Mouse (Mus musculus) frontal cortex, postnatal 36 days (tissue): Measurements from ENCODE around the gene Mettl27.
"Not testable (repeated sequence)": the region's sequence is repeated elsewhere in the genome, so short reads cannot be mapped to it uniquely, and the experiment has no call there.

Experiments used
- DNase-seq, 2 experiments: peaks; one replicate each; pipeline ENCODE4 v3.0.0; 2022; ENCODE audit warnings: low spot score in 2 of 2

Mettl27 gene

DNA sequence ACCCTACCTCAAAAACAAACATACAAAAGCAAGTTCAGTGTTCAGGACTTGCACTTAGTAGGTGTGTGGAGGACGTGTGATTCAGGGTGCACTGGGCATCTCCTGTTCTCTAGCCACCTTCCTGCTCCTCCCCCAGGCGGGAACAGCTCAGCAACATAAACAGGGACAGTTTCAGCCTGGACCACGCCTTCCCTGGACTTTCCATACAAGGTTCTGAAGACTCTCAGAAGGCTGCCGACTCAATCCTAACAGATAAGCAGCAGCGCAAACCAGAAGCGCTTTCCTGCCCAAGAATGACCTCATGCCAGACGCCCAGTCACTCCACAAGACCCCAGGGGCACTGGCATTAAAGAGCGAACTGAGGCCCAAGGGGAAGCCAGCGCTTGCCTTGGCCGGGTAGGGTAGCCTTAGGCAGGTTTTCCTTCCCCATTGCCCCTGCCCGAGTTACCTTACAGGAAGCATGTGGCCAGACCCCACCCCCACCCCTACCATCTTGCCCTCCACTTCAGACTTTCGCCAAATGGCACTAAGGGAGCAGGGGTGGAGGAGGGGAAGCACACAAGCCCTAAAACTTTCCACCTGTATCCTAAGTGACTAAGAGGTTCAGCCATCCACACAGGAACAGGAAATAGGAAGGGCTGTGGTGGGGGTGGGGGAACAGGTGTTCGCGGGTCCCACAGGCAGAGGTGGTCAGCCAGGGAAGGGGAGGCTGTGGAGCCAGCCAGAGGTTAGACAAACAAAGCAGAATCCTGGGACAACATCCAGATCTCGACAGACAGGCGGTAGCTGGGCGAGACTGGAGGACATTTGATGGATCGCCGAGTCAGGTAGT, 19.1 kb downstream of the Mettl27 start:
- no peak for DNase-seq

- DNase-seq: no peak
These were observed 23.3 kb downstream of the Mettl27 start for GRCm38 (mm10) chr5:134955491-134955890.

DNA sequence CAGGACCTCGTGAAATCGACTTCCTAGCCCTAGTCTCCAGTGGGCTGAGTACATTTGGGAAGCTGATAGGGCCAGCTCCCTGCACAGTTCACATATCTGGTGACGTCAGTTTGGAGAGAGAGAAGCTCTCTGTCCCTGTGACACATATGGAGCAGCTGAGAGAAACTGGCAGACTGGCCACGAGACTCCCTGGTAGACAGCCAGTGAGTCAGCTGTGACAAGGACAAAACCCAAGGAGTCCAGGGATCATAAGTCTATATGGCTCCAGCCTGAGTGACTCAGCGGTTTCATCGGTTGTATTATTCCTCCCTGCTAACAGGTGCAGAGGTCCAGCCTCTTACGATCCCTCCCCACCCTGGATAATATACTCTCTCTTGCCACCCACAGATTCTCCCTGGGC, 26.9 kb downstream of the Mettl27 start:
- peak; percentile 15 to 22 for DNase-seq

DNA sequence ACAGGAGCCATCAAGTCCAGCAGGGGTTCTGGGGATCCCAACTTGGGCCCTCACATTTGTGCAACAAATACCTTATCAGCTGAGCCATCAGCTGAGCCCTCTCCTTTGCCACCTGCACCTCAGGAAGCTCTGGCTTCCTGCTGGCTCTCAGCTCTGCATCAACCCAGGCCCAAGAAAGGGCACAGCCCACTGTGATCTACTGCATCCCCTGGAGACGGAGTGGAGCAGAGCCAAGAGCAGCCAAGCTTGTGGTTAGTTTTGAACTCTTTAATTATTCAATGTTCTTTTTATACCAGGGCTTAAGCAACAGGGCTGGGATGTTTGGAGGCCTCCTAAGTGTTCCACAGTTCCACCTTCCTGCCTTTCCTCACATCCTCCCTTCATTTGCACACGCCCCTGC, 28.3 kb downstream of the Mettl27 start:
- no peak for DNase-seq

GRCm38 (mm10) chr5:134961519-134961918, 29.4 kb downstream of the Mettl27 start:
- DNase-seq: no peak

GRCm38 (mm10) chr5:134963546-134963945, 31.4 kb downstream of the Mettl27 start:
- DNase-seq: no peak

DNA sequence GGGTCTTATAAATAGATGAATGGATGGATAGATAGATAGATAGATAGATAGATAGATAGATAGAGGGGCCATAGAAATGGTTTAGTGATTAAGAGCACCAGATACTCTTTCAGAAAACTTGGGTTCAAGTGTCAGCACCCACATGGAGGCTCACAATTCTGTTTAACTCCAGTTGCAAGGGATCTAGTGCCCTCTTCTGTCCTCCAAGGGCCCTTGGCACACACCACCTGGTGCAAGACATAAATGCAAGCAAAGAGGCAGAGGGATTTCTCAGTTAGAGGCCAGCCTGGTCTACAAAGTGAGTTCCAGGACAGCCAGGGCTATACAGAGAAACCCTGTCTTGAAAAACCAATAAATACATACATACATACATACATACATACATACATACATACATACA, 32.5 kb downstream of the Mettl27 start:
- not testable (repeated sequence) for DNase-seq

GRCm38 (mm10) chr5:134965473-134965851, 33.3 kb downstream of the Mettl27 start:
- DNase-seq: peak; percentile 57 to 81

DNA sequence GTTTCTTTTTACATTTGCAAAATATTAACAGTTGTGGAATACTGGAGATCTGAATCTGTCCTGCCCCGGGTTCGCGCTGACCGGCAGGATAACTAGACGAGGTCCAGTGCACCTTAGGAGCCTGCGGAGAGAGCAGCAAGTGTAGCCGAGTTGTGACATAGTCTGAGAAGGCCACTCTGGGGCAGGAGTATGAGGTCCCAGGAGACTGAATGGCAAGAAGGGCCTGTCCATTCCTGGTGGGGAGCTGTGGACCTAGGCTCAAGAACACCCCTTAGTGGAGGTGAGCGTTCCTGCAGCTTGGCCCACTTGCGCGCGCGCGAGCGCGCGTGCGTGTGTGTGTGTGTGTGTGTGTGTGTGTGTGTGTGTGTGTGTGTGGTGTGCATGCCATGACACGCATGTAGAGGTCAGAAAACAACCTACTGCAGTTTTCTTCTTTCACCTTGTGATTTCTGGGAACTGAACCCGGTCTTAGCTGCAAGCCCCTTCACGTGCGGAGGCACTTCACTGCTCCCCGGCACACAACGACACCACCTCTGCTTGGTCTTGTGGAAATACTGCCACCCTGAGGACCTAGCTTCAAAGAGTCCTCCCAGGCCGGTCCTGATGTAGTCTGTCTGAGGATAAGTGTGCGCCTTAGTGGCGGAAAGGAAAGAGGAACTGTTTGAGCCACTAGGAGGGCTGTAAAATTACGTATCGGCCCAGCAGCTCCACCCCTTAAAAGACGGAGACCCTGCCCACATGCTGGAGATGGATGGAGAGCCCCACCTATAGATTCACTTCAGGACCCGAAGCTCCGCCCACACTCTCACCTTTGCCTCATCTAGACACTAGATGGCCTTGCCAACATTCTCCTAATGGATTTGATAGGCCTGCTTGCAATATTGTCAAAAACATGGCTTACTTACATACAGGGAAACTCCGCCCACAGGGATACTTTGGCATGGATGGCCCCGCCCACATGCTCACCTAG, 34.0 kb downstream of the Mettl27 start:
- DNase-seq: peak in 1 of 2 experiments; percentile 13

GRCm38 (mm10) chr5:134967164-134967944, 35.2 kb downstream of the Mettl27 start:
- DNase-seq: no peak

GRCm38 (mm10) chr5:134970671-134971070, 38.5 kb downstream of the Mettl27 start:
- DNase-seq: no peak

GRCm38 (mm10) chr5:134973081-134973480, 40.9 kb downstream of the Mettl27 start:
- DNase-seq: no peak

GRCm38 (mm10) chr5:134973526-134973925, 41.4 kb downstream of the Mettl27 start:
- DNase-seq: no peak

- DNase-seq: no peak
These were observed 42.1 kb downstream of the Mettl27 start for GRCm38 (mm10) chr5:134974294-134974693.

- DNase-seq: no peak
These were observed 42.8 kb downstream of the Mettl27 start for GRCm38 (mm10) chr5:134974921-134975320.

DNA sequence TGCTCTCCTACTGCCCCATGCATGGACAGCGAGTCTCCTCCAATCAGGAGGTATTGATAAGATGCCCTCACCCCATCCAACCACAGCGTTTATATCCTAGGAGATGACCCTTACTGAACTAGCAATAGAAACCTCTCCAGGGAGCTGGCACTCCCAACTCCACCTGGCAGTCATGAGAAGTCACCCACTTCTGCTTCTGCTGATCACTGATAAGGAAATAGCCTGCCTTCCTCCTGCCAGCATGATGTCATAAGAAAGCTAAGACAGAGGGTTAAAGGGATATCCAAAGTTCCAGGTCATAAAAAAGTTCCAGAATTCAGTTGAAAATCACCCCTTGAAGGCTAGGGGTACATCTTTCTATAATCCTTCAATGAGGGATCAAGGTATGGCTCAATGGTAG, 44.0 kb downstream of the Mettl27 start:
- DNase-seq: no peak

DNA sequence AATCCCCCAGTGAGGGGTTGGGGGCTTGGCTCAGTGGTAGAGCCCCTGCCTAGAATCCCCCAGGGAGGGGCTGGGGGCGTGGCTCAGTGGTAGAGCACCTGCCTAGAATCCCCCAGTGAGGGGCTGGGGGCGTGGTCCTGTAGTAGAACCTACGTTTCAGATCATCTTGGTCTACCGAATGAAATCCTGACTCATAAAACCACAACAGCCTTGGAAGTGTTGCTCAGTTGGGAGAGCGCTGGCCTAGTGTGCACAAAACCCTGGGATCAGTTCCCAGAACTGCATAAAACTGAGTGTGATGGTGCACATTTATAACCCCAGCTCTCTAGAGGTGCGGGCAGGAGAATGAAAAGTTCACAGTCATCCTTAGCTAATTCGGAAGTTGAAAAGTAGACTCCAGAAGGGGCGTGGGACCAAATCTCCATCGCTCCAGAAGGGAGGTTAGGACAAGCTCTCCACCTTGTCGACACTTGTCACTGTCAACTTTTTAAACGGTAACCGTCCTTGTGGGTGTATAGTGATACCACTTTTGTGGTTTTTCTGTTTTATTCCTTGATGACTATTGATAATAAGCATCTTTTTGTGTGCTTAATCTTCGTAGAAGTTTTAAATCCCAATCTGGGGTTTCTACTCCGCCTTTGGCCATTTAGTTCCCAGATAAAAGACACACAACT, 44.5 kb downstream of the Mettl27 start:
- no peak for DNase-seq

DNA sequence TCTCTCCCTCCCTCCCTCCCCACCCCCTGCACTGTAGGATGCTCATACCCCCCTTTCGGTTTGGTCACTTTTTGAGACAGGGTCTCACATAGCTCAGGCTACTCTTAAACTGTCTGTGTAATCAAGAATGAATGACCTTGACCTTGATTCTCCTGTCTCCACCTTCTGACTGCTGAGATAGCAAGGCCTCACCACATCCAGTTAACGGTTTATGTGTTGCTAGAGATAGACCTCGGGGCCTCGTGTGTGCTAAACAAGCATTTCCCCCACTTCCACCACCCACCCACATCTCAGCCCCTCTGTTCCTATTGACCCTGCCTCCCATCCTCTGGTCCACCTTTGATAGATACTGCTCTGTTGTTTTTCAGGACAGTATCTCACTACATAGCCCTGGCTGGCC, 45.7 kb downstream of the Mettl27 start:
- DNase-seq: no peak

GRCm38 (mm10) chr5:134981149-134981548, 49.0 kb downstream of the Mettl27 start:
- no peak for DNase-seq

DNA sequence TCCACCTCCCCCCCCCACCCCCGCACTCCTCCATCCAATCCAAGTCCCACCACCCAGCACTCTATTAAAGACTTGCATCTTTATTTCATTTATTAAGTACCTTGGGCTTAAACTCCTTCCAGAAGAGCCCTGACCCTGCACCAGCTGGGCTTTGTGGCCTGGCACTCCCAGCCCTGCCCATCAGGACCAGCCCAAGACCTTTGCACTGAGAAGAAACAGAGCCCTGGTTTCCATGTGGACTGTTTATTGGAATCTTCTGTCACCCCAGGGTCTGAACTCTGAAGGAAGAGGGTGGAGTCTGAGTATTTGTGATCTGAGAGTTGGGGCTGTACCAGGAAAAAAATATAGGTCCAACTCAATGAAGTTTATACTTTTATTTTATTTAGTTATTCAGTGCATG, 50.9 kb downstream of the Mettl27 start:
- no peak for DNase-seq

GRCm38 (mm10) chr5:134983771-134984170, 51.6 kb downstream of the Mettl27 start:
- DNase-seq: no peak
